8 mouse cellular contexts compared by ENCODE assay signal in the genomic region with DNA sequence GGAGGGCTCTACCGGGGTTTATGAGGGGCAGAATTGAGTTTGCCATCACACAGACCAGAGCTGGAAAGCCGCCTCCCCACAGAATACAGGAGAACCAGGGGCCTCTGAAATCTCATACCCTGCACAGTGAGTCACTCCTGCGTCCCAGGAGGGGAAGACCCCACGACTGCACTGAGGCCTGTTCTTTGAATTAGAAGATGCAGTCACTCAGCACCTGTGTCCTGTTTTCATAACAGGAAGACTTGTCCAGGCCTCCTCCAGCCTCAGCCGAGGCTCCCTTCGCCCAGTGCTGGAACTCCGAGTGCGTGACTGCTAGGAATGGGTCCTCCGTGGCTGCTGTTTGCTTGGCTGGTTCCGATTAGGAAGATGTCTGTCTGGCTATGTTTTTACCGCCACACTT. TPM values are rescaled to one million over a fixed set of nuclear protein-coding genes. Genes with fewer than 3 reads are reported as not detected.
A peak's percentile ranks its signal among the peaks of the same experiment; 100 is the strongest.
DNase-seq lines count a peak whose midpoint lies in the region; ATAC-seq and TF ChIP-seq lines count a peak whose summit lies in the region.

No protein-coding gene starts in this region.

- ATAC-seq in embryonic facial prominence, embryonic 13.5 days (ENCODE audit: insufficient number of reproducible peaks, insufficient read depth, low FRiP score, low TSS enrichment, low read depth), result no peak
- no peak for ATAC-seq in neural tube, embryonic 12.5 days (ENCODE audit: low FRiP score, low read depth)
- ATAC-seq in cerebellum, adult (ENCODE audit: insufficient number of reproducible peaks, low FRiP score, low TSS enrichment), result no peak

- no peaks in the 10 kb centered on the region for H3K9me3 ChIP-seq in embryonic facial prominence, embryonic 13.5 days
- H3K9me3 ChIP-seq in neural tube, embryonic 12.5 days, result no peaks in the 10 kb centered on the region

- H3K9ac ChIP-seq in embryonic facial prominence, embryonic 13.5 days, result no peak overlapping the region
- H3K9ac ChIP-seq in neural tube, embryonic 12.5 days, result no peak overlapping the region

- peaks cover 31% of the 10 kb centered on the region for H3K4me1 ChIP-seq in kidney, adult 2 months (ENCODE audit: control insufficient read depth, insufficient read depth, low read length)
- peaks cover 63% of the 10 kb centered on the region for H3K4me1 ChIP-seq in embryonic facial prominence, embryonic 13.5 days
- H3K4me1 ChIP-seq in neural tube, embryonic 12.5 days, result peaks cover 37% of the 10 kb centered on the region

- TF ChIP-seq POLR2A in kidney, adult 2 months (IDR thresholded peaks at IDR 0.05; ENCODE audit: low read depth, low read length), result no peak

- H3K27me3 ChIP-seq in kidney, adult 2 months (replicated peaks; ENCODE audit: control insufficient read depth, insufficient read depth, low read length), result no peaks in the 10 kb centered on the region
- H3K27me3 ChIP-seq in embryonic facial prominence, embryonic 13.5 days, result no peaks in the 10 kb centered on the region
- H3K27me3 ChIP-seq in neural tube, embryonic 12.5 days (replicated peaks), result no peaks in the 10 kb centered on the region

- no peaks in the 10 kb centered on the region for H3K36me3 ChIP-seq in kidney, adult 2 months (ENCODE audit: control insufficient read depth, insufficient read depth, low read length)
- no peaks in the 10 kb centered on the region for H3K36me3 ChIP-seq in embryonic facial prominence, embryonic 13.5 days
- H3K36me3 ChIP-seq in neural tube, embryonic 12.5 days, result no peaks in the 10 kb centered on the region

- no peak overlapping the region for H3K4me2 ChIP-seq in embryonic facial prominence, embryonic 13.5 days
- H3K4me2 ChIP-seq in neural tube, embryonic 12.5 days (replicated peaks), result peak overlapping the region; percentile 16; the same call in 1 of the 2 replicates

- peak; percentile 34 for DNase-seq in kidney, postnatal 10 days
- no peak for DNase-seq in kidney, adult 2 months
- peak; percentile 30 for DNase-seq in heart, postnatal 25 days (ENCODE audit: low spot score)
- no peak for DNase-seq in right cerebral cortex, postnatal 10 days (ENCODE audit: low spot score in 2 of 2)
- DNase-seq in cerebellum, postnatal 10 days, result no peak

- intact Hi-C loops in heart, postnatal 25 days (cut with DNase I), result loop anchor here (2.0 kb wide), 1 partner anchor 15 kb away; no protein-coding TSS in a partner anchor

- no peak overlapping the region for H3K27ac ChIP-seq in kidney, adult 2 months (ENCODE audit: insufficient read depth, low read depth, low read length)
- H3K27ac ChIP-seq in embryonic facial prominence, embryonic 13.5 days, result peak overlapping the region; percentile 75
- H3K27ac ChIP-seq in neural tube, embryonic 12.5 days, result no peak overlapping the region

- 59% methylated on average over 11 of the region's 11 CpGs for whole genome bisulfite sequencing in kidney, adult 2 months
- 33% methylated on average over 11 of the region's 11 CpGs for WGBS in embryonic facial prominence, embryonic 13.5 days
- 49% methylated on average over 11 of the region's 11 CpGs for WGBS in neural tube, embryonic 12.5 days

- H3K4me3 ChIP-seq in kidney, adult 2 months (ENCODE audit: insufficient read depth, low read depth, low read length), result no peak overlapping the region
- no peak overlapping the region for H3K4me3 ChIP-seq in embryonic facial prominence, embryonic 13.5 days
- H3K4me3 ChIP-seq in neural tube, embryonic 12.5 days, result no peak overlapping the region

- no peak for TF ChIP-seq CTCF in kidney, adult 2 months (conservative IDR thresholded peaks at IDR 0.05; ENCODE audit: insufficient read depth, insufficient read length, low read depth, low read length)

RNA-seq across cellular contexts. Expression of a gene that starts 16.6 kb away (rescaled TPM):
- polyA plus RNA-seq in kidney, adult 2 months (2012; rRNA removed), result 24.0 and 29.2 TPM in 2 replicates
- polyA plus RNA-seq in embryonic facial prominence, embryonic 13.5 days (2015; fragmentation: Nextera tagmentation; extraction: Ambion mirVana), result 90.1 and 112 TPM in 2 replicates
- total RNA-seq in heart, postnatal 25 days (2021), result 10 to 100 TPM; 62.2 to 65.1 TPM
- polyA plus RNA-seq in neural tube, embryonic 12.5 days (2016; fragmentation: Nextera tagmentation; extraction: Ambion mirVana), result 66.1 and 74.1 TPM in 2 replicates

Comparison
In these comparisons a context has a peak if more than half of its experiments do, and no peak if none do; other contexts are left out.
1. DNase-seq: peak in kidney, postnatal 10 days (single experiment) and heart, postnatal 25 days (single experiment); none in kidney, adult 2 months (single experiment), right cerebral cortex, postnatal 10 days (0 of 2) and cerebellum, postnatal 10 days (0 of 2).